Mouse (Mus musculus) cerebellum, adult 8-10 months (tissue): ENCODE results near the gene Smg1.
"Not testable (repeated sequence)": the region's sequence is repeated elsewhere in the genome, so short reads cannot be mapped to it uniquely, and the experiment has no call there.

ENCODE experiments used
- DNase-seq: peaks from one replicate; pipeline ENCODE4 v3.0.0; 2022

Smg1 gene

GRCm38 (mm10) chr7:118248069-118248468 is 4.6 kb upstream of the Smg1 start:
- no peak for DNase-seq

- no peak for DNase-seq
These were observed 1.8 kb upstream of the Smg1 start for GRCm38 (mm10) chr7:118245260-118245659.

- no peak for DNase-seq
These were observed 508 bp downstream of the Smg1 start for GRCm38 (mm10) chr7:118242911-118243412.

- DNase-seq, result no peak
These were observed 1.2 kb downstream of the Smg1 start for GRCm38 (mm10) chr7:118242309-118242708.

- no peak for DNase-seq
These were observed 3.1 kb downstream of the Smg1 start for GRCm38 (mm10) chr7:118240402-118240801.

- no peak for DNase-seq
These were observed 3.5 kb downstream of the Smg1 start for GRCm38 (mm10) chr7:118239996-118240395.

- DNase-seq, result no peak
These were observed 6.5 kb downstream of the Smg1 start for GRCm38 (mm10) chr7:118236949-118237348.

GRCm38 (mm10) chr7:118234236-118234635 is 9.2 kb downstream of the Smg1 start:
- no peak for DNase-seq

- DNase-seq, result no peak
These were observed 10.9 kb downstream of the Smg1 start for GRCm38 (mm10) chr7:118232613-118233012.

- no peak for DNase-seq
These were observed 23.7 kb downstream of the Smg1 start for GRCm38 (mm10) chr7:118219777-118220176.

GRCm38 (mm10) chr7:118206396-118206795 is 37.1 kb downstream of the Smg1 start:
- DNase-seq, result no peak

GRCm38 (mm10) chr7:118195756-118196155 is 47.7 kb downstream of the Smg1 start:
- no peak for DNase-seq

GRCm38 (mm10) chr7:118185878-118186277 is 57.6 kb downstream of the Smg1 start:
- no peak for DNase-seq

GRCm38 (mm10) chr7:118184604-118185003 is 58.9 kb downstream of the Smg1 start:
- DNase-seq, result no peak

- no peak for DNase-seq
These were observed 62.3 kb downstream of the Smg1 start for GRCm38 (mm10) chr7:118181123-118181522.

- no peak for DNase-seq
These were observed 63.7 kb downstream of the Smg1 start for GRCm38 (mm10) chr7:118179782-118180181.

GRCm38 (mm10) chr7:118175821-118176355 is 67.6 kb downstream of the Smg1 start:
- DNase-seq, result no peak

- DNase-seq, result not testable (repeated sequence)
These were observed 73.3 kb downstream of the Smg1 start for GRCm38 (mm10) chr7:118170125-118170524.

GRCm38 (mm10) chr7:118163006-118163405 is 80.5 kb downstream of the Smg1 start:
- DNase-seq, result no peak

GRCm38 (mm10) chr7:118160121-118160520 is 83.3 kb downstream of the Smg1 start:
- no peak for DNase-seq

- peak; percentile 34 for DNase-seq
These were observed 87.0 kb downstream of the Smg1 start for GRCm38 (mm10) chr7:118156461-118156860.

- DNase-seq, result no peak
These were observed 89.3 kb downstream of the Smg1 start for GRCm38 (mm10) chr7:118154150-118154549.

- no peak for DNase-seq
These were observed 99.9 kb downstream of the Smg1 start for GRCm38 (mm10) chr7:118143602-118144001.

GRCm38 (mm10) chr7:118143123-118143522 is 100.3 kb downstream of the Smg1 start:
- no peak for DNase-seq

- DNase-seq, result no peak
These were observed 102.2 kb downstream of the Smg1 start for GRCm38 (mm10) chr7:118141271-118141670.
